Mouse (Mus musculus) ES-Bruce4 (cell line): ENCODE measurements around the gene Ryr2. TPM values are rescaled to one million over a fixed set of nuclear protein-coding genes. Genes with fewer than 3 reads are reported as not detected.

Experiments
- H3K27ac ChIP-seq: 2 replicates; pipeline ENCODE4 v1.5.1; 2012; ENCODE audit warnings: low read length, inconsistent platforms; ENCODE audit not compliant: insufficient read depth
- H3K27me3 ChIP-seq: 2 replicates; pipeline ENCODE4 v1.6.1; 2012; ENCODE audit warnings: mild to moderate bottlenecking, low read length, inconsistent platforms; ENCODE audit not compliant: control insufficient read depth, poor library complexity, insufficient read depth, severe bottlenecking
- H3K36me3 ChIP-seq: 2 replicates; pipeline ENCODE4 v1.6.1; 2012; ENCODE audit warnings: inconsistent platforms, mild to moderate bottlenecking, low read length, moderate library complexity; ENCODE audit not compliant: control insufficient read depth, poor library complexity, insufficient read depth, severe bottlenecking
- H3K4me1 ChIP-seq: one replicate; pipeline ENCODE4 v1.8.1; 2011; ENCODE audit warnings: low read length; ENCODE audit not compliant: control insufficient read depth, insufficient read depth
- H3K4me3 ChIP-seq: 2 replicates; pipeline ENCODE4 v1.5.1; 2011; ENCODE audit warnings: low read depth, mild to moderate bottlenecking, low read length
- H3K9ac ChIP-seq: 2 replicates; pipeline ENCODE4 v1.6.1; 2012; ENCODE audit warnings: low read depth, mild to moderate bottlenecking, inconsistent platforms; ENCODE audit not compliant: poor library complexity, severe bottlenecking
- H3K9me3 ChIP-seq: replicated peaks from 2 replicates; pipeline ENCODE4 v1.6.1; 2012; ENCODE audit warnings: mild to moderate bottlenecking, low read length, inconsistent platforms; ENCODE audit not compliant: control insufficient read depth, poor library complexity, insufficient read depth, severe bottlenecking
- CTCF ChIP-seq: IDR thresholded peaks from one replicate; pipeline ENCODE4 v1.8.1; 2011; ENCODE audit warnings: low read depth, low read length
- EP300 ChIP-seq: IDR thresholded peaks from 2 replicates; pipeline ENCODE4 v1.6.1; 2011; ENCODE audit warnings: low read depth, low read length; ENCODE audit not compliant: insufficient read depth
- POLR2A ChIP-seq: IDR thresholded peaks from one replicate; pipeline ENCODE4 v1.8.1; 2011; ENCODE audit warnings: low read length; ENCODE audit not compliant: insufficient read depth
- polyA plus RNA-seq: library from polyadenylated mRNA; stranded (reverse); fragments of >200 nt; gene quantifications from 2 replicates; pipeline ENCODE4 v1.2.4, GENCODE M21; 2011; ENCODE audit warnings: low read depth; ENCODE audit not compliant: missing spikeins, insufficient read depth, insufficient read length

Gene Ryr2
- polyA plus RNA-seq, 1 experiment = 2.9 TPM

DNA sequence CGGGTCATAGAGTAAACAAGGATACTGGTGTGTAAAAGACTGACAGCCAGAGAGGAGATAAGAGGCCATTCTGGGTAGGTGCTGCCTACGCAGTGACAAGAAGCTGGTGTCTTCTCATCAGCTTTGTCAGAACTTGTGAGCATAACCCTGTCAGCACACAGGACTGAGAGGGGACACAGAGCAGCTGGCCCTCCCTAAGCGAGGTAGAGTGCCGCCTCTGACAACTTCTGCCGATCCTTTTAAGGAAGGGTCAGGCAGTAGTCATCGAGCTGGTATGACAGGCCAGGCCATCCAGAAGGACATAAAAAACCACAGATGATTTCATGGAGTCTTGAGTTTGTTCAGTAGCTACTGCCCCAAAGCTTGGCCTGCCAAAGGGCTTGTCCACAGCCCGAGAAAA lies 26.8 kb upstream of the Ryr2 start:
- H3K27ac ChIP-seq = no peak overlapping the region
- no peak overlapping the region for H3K9ac ChIP-seq
- no peaks in the 10 kb centered on the region for H3K4me1 ChIP-seq
- TF ChIP-seq CTCF (no peak), POLR2A (no peak), EP300 (no peak)
- H3K36me3 ChIP-seq = no peaks in the 10 kb centered on the region
- H3K27me3 ChIP-seq = no peaks in the 10 kb centered on the region
- H3K9me3 ChIP-seq = peaks cover 5% of the 10 kb centered on the region; the same call in 1 of the 2 replicates
- H3K4me3 ChIP-seq = no peak overlapping the region

DNA sequence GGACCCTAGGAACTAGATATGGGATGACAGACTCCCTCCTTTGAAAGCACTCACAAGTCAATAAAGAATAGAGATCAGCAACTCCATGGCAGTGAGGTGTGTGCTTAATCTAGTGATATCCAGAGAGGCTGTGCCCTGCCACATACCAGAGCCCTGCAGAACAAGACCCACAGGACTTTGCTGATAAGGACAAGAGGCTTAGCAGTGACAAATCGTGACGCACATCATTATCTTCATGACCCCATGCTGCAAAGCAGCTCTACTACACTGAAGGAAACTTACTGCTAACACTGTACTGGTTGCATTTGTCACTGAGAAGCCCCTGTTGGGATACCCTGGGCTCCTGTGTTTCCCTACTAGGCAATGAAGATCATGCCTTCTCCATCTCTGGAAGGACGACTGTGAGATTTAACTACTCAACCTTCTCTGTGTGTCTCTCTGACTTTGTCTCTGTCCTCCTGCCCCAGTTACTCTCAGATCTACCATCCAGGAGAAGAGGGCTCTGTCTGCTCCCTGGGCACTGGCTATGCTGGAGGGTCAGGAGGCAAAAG lies 25.5 kb upstream of the Ryr2 start:
- no peak overlapping the region for H3K9ac ChIP-seq
- H3K4me1 ChIP-seq = no peaks in the 10 kb centered on the region
- H3K9me3 ChIP-seq = peaks cover 4% of the 10 kb centered on the region; the same call in 1 of the 2 replicates
- H3K36me3 ChIP-seq = no peaks in the 10 kb centered on the region
- no peak overlapping the region for H3K4me3 ChIP-seq
- no peaks in the 10 kb centered on the region for H3K27me3 ChIP-seq
- H3K27ac ChIP-seq = no peak overlapping the region
- TF ChIP-seq CTCF (no peak), EP300 (no peak), POLR2A (no peak)

DNA sequence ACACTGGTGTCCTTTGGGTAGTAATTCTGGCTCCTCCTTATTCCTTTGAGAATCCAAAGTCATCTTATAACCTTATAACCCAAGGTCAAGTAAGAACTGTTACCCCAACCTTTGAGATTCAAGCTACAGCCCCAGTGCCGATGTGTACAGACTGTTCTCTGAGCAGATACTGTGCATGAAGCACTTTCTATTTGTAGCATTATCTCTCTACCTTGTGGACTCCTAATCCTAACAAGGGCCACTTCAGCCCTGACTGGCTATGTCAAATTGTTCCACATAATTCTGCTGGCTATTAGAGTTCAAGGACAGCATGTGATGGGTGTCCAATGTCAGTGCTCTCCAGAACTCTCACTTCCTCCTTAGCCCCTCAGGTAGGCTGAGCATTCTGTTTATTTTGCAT lies 22.4 kb upstream of the Ryr2 start:
- H3K36me3 ChIP-seq = no peaks in the 10 kb centered on the region
- H3K9me3 ChIP-seq = no peaks in the 10 kb centered on the region
- H3K9ac ChIP-seq = no peak overlapping the region
- H3K4me3 ChIP-seq = no peak overlapping the region
- TF ChIP-seq CTCF (no peak), POLR2A (no peak), EP300 (no peak)
- no peak overlapping the region for H3K27ac ChIP-seq
- H3K27me3 ChIP-seq = no peaks in the 10 kb centered on the region
- no peaks in the 10 kb centered on the region for H3K4me1 ChIP-seq

DNA sequence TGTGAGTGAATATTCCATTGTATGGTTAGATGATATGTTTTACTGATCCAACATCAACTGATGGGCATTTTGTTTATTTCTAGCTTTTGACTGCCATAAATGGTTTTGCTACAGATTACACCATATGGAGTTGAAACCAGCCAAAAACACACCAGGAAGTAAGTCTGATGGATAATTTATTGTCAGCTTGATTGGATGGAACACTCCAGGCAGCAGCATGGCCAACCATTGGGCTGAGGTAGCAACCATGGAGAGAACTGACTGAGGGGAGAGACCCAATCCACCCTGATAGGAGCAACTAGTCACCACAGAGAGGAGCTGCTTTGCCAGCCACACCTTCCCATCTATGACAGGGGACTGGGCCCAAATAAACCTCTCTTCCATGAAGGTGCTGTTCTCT lies 19.4 kb upstream of the Ryr2 start:
- Histone ChIP-seq H3K36me3 (no peaks in the 10 kb centered on the region), H3K9me3 (no peaks in the 10 kb centered on the region), H3K27ac (no peak overlapping the region), H3K27me3 (no peaks in the 10 kb centered on the region), H3K9ac (no peak overlapping the region), H3K4me1 (no peaks in the 10 kb centered on the region), H3K4me3 (no peak overlapping the region)
- TF ChIP-seq POLR2A (no peak), EP300 (no peak), CTCF (no peak)

DNA sequence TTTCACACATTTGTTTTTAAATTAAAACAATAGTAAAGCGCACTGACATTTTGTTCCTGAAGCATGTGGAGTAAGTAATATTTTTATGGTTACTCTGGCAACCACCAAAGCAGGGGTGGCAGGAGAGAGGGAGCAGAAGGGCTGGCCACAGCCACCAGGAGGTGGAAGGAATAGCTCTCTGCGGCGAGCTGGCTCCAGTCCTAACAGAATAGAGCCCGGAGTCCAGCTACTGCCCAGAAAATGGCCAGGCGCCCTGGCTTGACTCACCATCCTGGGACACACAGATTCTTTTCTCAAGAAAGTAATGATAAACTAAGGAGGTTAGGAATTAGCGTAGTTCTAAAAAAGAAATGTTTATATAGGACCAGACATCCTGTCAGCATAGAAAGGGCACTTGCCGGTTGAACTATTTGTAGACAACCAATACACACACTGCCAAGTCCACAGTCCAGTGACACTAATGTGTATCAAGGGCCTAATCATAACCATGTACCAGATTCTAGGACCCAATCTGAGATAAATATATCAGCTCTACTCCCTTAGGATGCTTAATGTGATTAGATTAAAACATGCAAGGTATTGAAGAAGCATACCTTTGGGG lies 18.3 kb upstream of the Ryr2 start:
- TF ChIP-seq CTCF (no peak), POLR2A (no peak)
- no peaks in the 10 kb centered on the region for H3K4me1 ChIP-seq

DNA sequence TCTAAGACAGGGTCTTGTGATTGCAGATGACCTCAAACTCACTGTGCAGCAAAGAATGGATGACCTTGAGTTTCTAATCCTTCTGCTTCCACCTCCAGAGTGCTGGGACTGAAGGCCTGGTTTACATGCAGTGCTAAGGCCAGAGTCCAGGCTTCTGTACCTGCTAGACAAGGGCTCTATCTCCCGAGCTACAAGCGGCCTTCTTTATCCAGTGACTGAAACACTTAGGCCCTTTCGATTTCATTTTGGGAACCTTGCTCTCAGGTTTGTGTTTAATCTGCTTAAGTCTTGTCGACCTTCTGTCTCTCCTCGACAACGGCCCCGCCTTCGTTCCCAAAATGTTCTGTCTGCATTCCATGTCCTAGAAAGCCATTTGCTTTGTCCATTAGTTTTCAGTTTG lies 8.8 kb upstream of the Ryr2 start:
- Histone ChIP-seq H3K36me3 (no peaks in the 10 kb centered on the region), H3K27me3 (no peaks in the 10 kb centered on the region), H3K4me1 (no peaks in the 10 kb centered on the region), H3K9ac (no peak overlapping the region), H3K9me3 (no peaks in the 10 kb centered on the region), H3K27ac (no peak overlapping the region), H3K4me3 (no peak overlapping the region)
- TF ChIP-seq EP300 = no peak
- no peak for TF ChIP-seq POLR2A
- TF ChIP-seq CTCF = no peak

More for the DNA sequence above, 18.3 kb upstream of the Ryr2 start:
- Histone ChIP-seq H3K9me3 (no peaks in the 10 kb centered on the region), H3K27ac (no peak overlapping the region), H3K27me3 (no peaks in the 10 kb centered on the region), H3K4me3 (no peak overlapping the region), H3K9ac (no peak overlapping the region), H3K36me3 (no peaks in the 10 kb centered on the region)
